Mouse (Mus musculus) heart, postnatal 0 days (tissue): Measurements from ENCODE around the gene Alg9.

Experiments used
- CTCF ChIP-seq: IDR thresholded peaks from 2 replicates; pipeline ENCODE4 v1.5.1; 2016; ENCODE audit warnings: antibody characterized with exemption, control low read depth, low read depth
- EP300 ChIP-seq: IDR thresholded peaks from 2 replicates; pipeline ENCODE4 v1.6.1; 2016; ENCODE audit warnings: antibody characterized with exemption, low read depth

GRCm38 (mm10) chr9:50821651-50822050, 46.8 kb downstream of the Alg9 start:
- TF ChIP-seq EP300 (no peak), CTCF (no peak)
